Mouse (Mus musculus) heart, embryonic 13.5 days (tissue): ENCODE results near the gene Nhej1. TPM values are rescaled to one million over a fixed set of nuclear protein-coding genes. Genes with fewer than 3 reads are reported as not detected.
A peak's percentile ranks its signal among the peaks of the same experiment; 100 is the strongest.

Source experiments
- ATAC-seq: fragments of 200-750 bp; cut with Nextera tagmentation; 2 replicates; pipeline ENCODE4 v1.8.0; 2017; ENCODE audit warnings: moderate TSS enrichment; ENCODE audit not compliant: insufficient number of reproducible peaks, low FRiP score, low TSS enrichment; ENCODE audit errors: extremely low read depth
- H3K27ac ChIP-seq: fragments of 300-500 bp; sonication (generic); replicated peaks from 2 replicates; pipeline ENCODE4 v1.5.1; 2015; ENCODE audit warnings: moderate library complexity, mild to moderate bottlenecking, inconsistent platforms
- H3K27me3 ChIP-seq: fragments of 300-500 bp; sonication (generic); replicated peaks from 2 replicates; pipeline ENCODE4 v1.6.1; 2015; ENCODE audit warnings: mild to moderate bottlenecking, inconsistent platforms
- H3K36me3 ChIP-seq: fragments of 300-500 bp; sonication (generic); 2 replicates; pipeline ENCODE4 v1.6.1; 2015; ENCODE audit warnings: mild to moderate bottlenecking, inconsistent platforms
- H3K4me1 ChIP-seq: fragments of 300-500 bp; sonication (generic); 2 replicates; pipeline ENCODE4 v1.6.1; 2015; ENCODE audit warnings: inconsistent platforms
- H3K4me2 ChIP-seq: fragments of 300-500 bp; sonication (generic); 2 replicates; pipeline ENCODE4 v1.6.1; 2015; ENCODE audit warnings: inconsistent platforms, mild to moderate bottlenecking, moderate library complexity
- H3K4me3 ChIP-seq: fragments of 300-500 bp; sonication (generic); 2 replicates; pipeline ENCODE4 v1.5.1; 2015; ENCODE audit warnings: moderate library complexity, mild to moderate bottlenecking, inconsistent platforms
- H3K9ac ChIP-seq: fragments of 300-500 bp; sonication (generic); 2 replicates; pipeline ENCODE4 v1.6.1; 2015; ENCODE audit warnings: inconsistent platforms, mild to moderate bottlenecking, moderate library complexity
- H3K9me3 ChIP-seq: fragments of 300-500 bp; sonication (generic); 2 replicates; pipeline ENCODE4 v1.6.1; 2016; ENCODE audit warnings: inconsistent platforms
- WGBS: fragments of 180-500 bp; shearing (Covaris S2); methylation state at CpG from one replicate; pipeline ENCODE4 v1.1.7; 2015; ENCODE audit warnings: mixed read lengths; 5-methylcytosine and 5-hydroxymethylcytosine counted together
- polyA plus RNA-seq: library from polyadenylated mRNA; unstranded; fragments of >200 nt; fragmentation: Nextera tagmentation; extraction: Ambion mirVana; gene quantifications from 2 replicates; pipeline ENCODE4 v1.2.1, GENCODE M21; 2015

Nhej1 gene
- polyA plus RNA-seq, 1 experiment from 2014 or later: 7.9 TPM

GRCm38 (mm10) chr1:75052091-75052490 is 72.9 kb downstream of the Nhej1 start:
- H3K9ac ChIP-seq: no peak overlapping the region
- no peak for ATAC-seq

GRCm38 (mm10) chr1:75051428-75051827 is 73.6 kb downstream of the Nhej1 start:
- WGBS: 40% methylated on average over 7 of the region's 7 CpGs
- Histone ChIP-seq H3K4me1 (peaks cover 8% of the 10 kb centered on the region), H3K4me3 (no peak overlapping the region), H3K9me3 (no peaks in the 10 kb centered on the region), H3K4me2 (no peak overlapping the region), H3K36me3 (no peaks in the 10 kb centered on the region), H3K9ac (no peak overlapping the region), H3K27ac (no peak overlapping the region), H3K27me3 (no peaks in the 10 kb centered on the region)
- ATAC-seq: no peak

More at GRCm38 (mm10) chr1:75052091-75052490, 72.9 kb downstream of the Nhej1 start:
- WGBS: 23% methylated on average over 4 of the region's 4 CpGs
- Histone ChIP-seq H3K27me3 (no peaks in the 10 kb centered on the region), H3K27ac (no peak overlapping the region), H3K4me2 (no peak overlapping the region), H3K4me3 (no peak overlapping the region), H3K36me3 (no peaks in the 10 kb centered on the region), H3K9me3 (no peaks in the 10 kb centered on the region), H3K4me1 (peaks cover 8% of the 10 kb centered on the region)

GRCm38 (mm10) chr1:75048571-75048970 is 76.4 kb downstream of the Nhej1 start:
- Histone ChIP-seq H3K9me3 (no peaks in the 10 kb centered on the region), H3K4me1 (peaks cover 8% of the 10 kb centered on the region), H3K4me2 (no peak overlapping the region), H3K4me3 (no peak overlapping the region), H3K27me3 (no peaks in the 10 kb centered on the region), H3K9ac (no peak overlapping the region), H3K27ac (no peak overlapping the region), H3K36me3 (no peaks in the 10 kb centered on the region)
- WGBS: 55% methylated on average over 2 of the region's 2 CpGs
- no peak for ATAC-seq

- Histone ChIP-seq H3K27me3 (no peaks in the 10 kb centered on the region), H3K4me1 (peaks cover 8% of the 10 kb centered on the region), H3K4me2 (no peak overlapping the region), H3K9me3 (no peaks in the 10 kb centered on the region), H3K27ac (no peak overlapping the region), H3K9ac (no peak overlapping the region), H3K36me3 (no peaks in the 10 kb centered on the region), H3K4me3 (no peak overlapping the region)
- 54% methylated on average over 4 of the region's 4 CpGs for WGBS
- no peak; the same call in 1 of the 2 replicates for ATAC-seq
These were observed 77.0 kb downstream of the Nhej1 start for GRCm38 (mm10) chr1:75048041-75048440.

GRCm38 (mm10) chr1:75040429-75040828 is 84.6 kb downstream of the Nhej1 start:
- Histone ChIP-seq H3K27me3 (no peaks in the 10 kb centered on the region), H3K4me1 (no peaks in the 10 kb centered on the region), H3K36me3 (no peaks in the 10 kb centered on the region), H3K9ac (no peak overlapping the region), H3K27ac (no peak overlapping the region), H3K9me3 (no peaks in the 10 kb centered on the region), H3K4me3 (no peak overlapping the region), H3K4me2 (no peak overlapping the region)
- 28% methylated on average over 7 of the region's 7 CpGs for WGBS
- no peak for ATAC-seq

GRCm38 (mm10) chr1:75032041-75032440 is 93.0 kb downstream of the Nhej1 start:
- Histone ChIP-seq H3K27ac (no peak overlapping the region), H3K36me3 (no peaks in the 10 kb centered on the region), H3K27me3 (no peaks in the 10 kb centered on the region), H3K9me3 (no peaks in the 10 kb centered on the region), H3K4me2 (no peak overlapping the region), H3K4me3 (no peak overlapping the region), H3K4me1 (no peaks in the 10 kb centered on the region), H3K9ac (no peak overlapping the region)
- no peak for ATAC-seq
- WGBS: 86% methylated on average over 10 of the region's 10 CpGs

GRCm38 (mm10) chr1:75027061-75027779 is 97.8 kb downstream of the Nhej1 start:
- H3K9ac ChIP-seq: no peak overlapping the region
- H3K4me3 ChIP-seq: no peak overlapping the region
- peaks cover 3% of the 10 kb centered on the region; the same call in 1 of the 2 replicates for H3K4me1 ChIP-seq
- no peak for ATAC-seq
- 48% methylated on average over 2 of the region's 2 CpGs for WGBS
- H3K4me2 ChIP-seq: no peak overlapping the region
- H3K36me3 ChIP-seq: no peaks in the 10 kb centered on the region
- no peak overlapping the region for H3K27ac ChIP-seq
- H3K9me3 ChIP-seq: no peaks in the 10 kb centered on the region
- 0 out of 2 replicates have a peak, but pooled peaks cover 6% of the 10 kb centered on the region for H3K27me3 ChIP-seq

- Histone ChIP-seq H3K9ac (no peak overlapping the region), H3K4me1 (peaks cover 3% of the 10 kb centered on the region; the same call in 1 of the 2 replicates), H3K27ac (no peak overlapping the region), H3K4me3 (no peak overlapping the region), H3K9me3 (no peaks in the 10 kb centered on the region), H3K27me3 (0 out of 2 replicates have a peak, but pooled peaks cover 6% of the 10 kb centered on the region), H3K36me3 (no peaks in the 10 kb centered on the region), H3K4me2 (no peak overlapping the region)
- ATAC-seq: no peak
- WGBS: 61% methylated on average over 7 of the region's 7 CpGs
These were observed 100.4 kb downstream of the Nhej1 start for GRCm38 (mm10) chr1:75024419-75025199.

GRCm38 (mm10) chr1:75022216-75022615 is 102.8 kb downstream of the Nhej1 start:
- WGBS: 76% methylated on average over 5 of the region's 5 CpGs
- no peaks in the 10 kb centered on the region for H3K9me3 ChIP-seq
- peaks cover 6% of the 10 kb centered on the region; the same call in 1 of the 2 replicates for H3K27me3 ChIP-seq
- no peak overlapping the region for H3K9ac ChIP-seq
- H3K36me3 ChIP-seq: no peaks in the 10 kb centered on the region
- H3K4me3 ChIP-seq: no peak overlapping the region
- no peak for ATAC-seq
- peaks cover 3% of the 10 kb centered on the region; the same call in 1 of the 2 replicates for H3K4me1 ChIP-seq
- H3K4me2 ChIP-seq: no peak overlapping the region
- no peak overlapping the region for H3K27ac ChIP-seq

- 2% methylated on average over 6 of the region's 6 CpGs for WGBS
These were observed 108.2 kb downstream of the Nhej1 start for GRCm38 (mm10) chr1:75016846-75017245.

GRCm38 (mm10) chr1:75015551-75016265 is 109.3 kb downstream of the Nhej1 start:
- Histone ChIP-seq H3K27ac (peak overlapping the region; percentile 73), H3K4me1 (peaks cover 26% of the 10 kb centered on the region), H3K9ac (peak overlapping the region; percentile 69), H3K27me3 (no peaks in the 10 kb centered on the region; the same call in 1 of the 2 replicates), H3K4me3 (peak overlapping the region; percentile 16), H3K9me3 (no peaks in the 10 kb centered on the region), H3K4me2 (peak overlapping the region; percentile 59), H3K36me3 (no peaks in the 10 kb centered on the region)
- WGBS: 11% methylated on average over 13 of the region's 13 CpGs
- no peak for ATAC-seq

More at GRCm38 (mm10) chr1:75016846-75017245, 108.2 kb downstream of the Nhej1 start:
- no peaks in the 10 kb centered on the region for H3K36me3 ChIP-seq
- no peak for ATAC-seq
- no peak overlapping the region for H3K27ac ChIP-seq
- no peak overlapping the region for H3K4me3 ChIP-seq
- H3K9me3 ChIP-seq: no peaks in the 10 kb centered on the region
- no peak overlapping the region for H3K9ac ChIP-seq
- H3K4me1 ChIP-seq: peaks cover 26% of the 10 kb centered on the region
- H3K27me3 ChIP-seq: no peaks in the 10 kb centered on the region; the same call in 1 of the 2 replicates
- H3K4me2 ChIP-seq: no peak overlapping the region
